Mouse (Mus musculus) kidney, postnatal 0 days (tissue): Measurements from ENCODE around the gene Gm6525. TPM values are rescaled to one million over a fixed set of nuclear protein-coding genes. Genes with fewer than 3 reads are reported as not detected.

Source experiments
- ATAC-seq: fragments of 200-750 bp; cut with Nextera tagmentation; replicated peaks from 2 replicates; pipeline ENCODE4 v1.8.0; 2017; ENCODE audit warnings: low read depth, moderate number of reproducible peaks, moderate TSS enrichment, moderate library complexity; ENCODE audit not compliant: low FRiP score
- DNase-seq: peaks from one replicate; pipeline ENCODE4 v3.0.0-alpha.2; 2016; ENCODE audit warnings: low spot score
- H3K27ac ChIP-seq: fragments of 300-500 bp; sonication (generic); 2 replicates; pipeline ENCODE4 v1.5.1; 2014; ENCODE audit warnings: mild to moderate bottlenecking
- H3K27me3 ChIP-seq: fragments of 300-500 bp; sonication (generic); 2 replicates; pipeline ENCODE4 v1.6.1; 2014; ENCODE audit warnings: low read length, mixed read lengths; ENCODE audit not compliant: insufficient read depth
- H3K36me3 ChIP-seq: fragments of 300-500 bp; sonication (generic); 2 replicates; pipeline ENCODE4 v1.6.1; 2014; ENCODE audit warnings: low read length, mixed read lengths; ENCODE audit not compliant: insufficient read depth
- H3K4me1 ChIP-seq: fragments of 300-500 bp; sonication (generic); replicated peaks from 2 replicates; pipeline ENCODE4 v1.6.1; 2014; ENCODE audit warnings: antibody characterized with exemption, low read length, mixed read lengths; ENCODE audit not compliant: insufficient read depth
- H3K4me2 ChIP-seq: fragments of 300-500 bp; sonication (generic); 2 replicates; pipeline ENCODE4 v1.6.1; 2014; ENCODE audit warnings: mild to moderate bottlenecking, low read length, moderate library complexity, mixed read lengths
- H3K4me3 ChIP-seq: fragments of 300-500 bp; sonication (generic); replicated peaks from 2 replicates; pipeline ENCODE4 v1.5.1; 2014; ENCODE audit warnings: low read depth, low read length
- H3K9ac ChIP-seq: fragments of 300-500 bp; sonication (generic); 2 replicates; pipeline ENCODE4 v1.6.1; 2014; ENCODE audit warnings: low read depth, low read length
- H3K9me3 ChIP-seq: fragments of 300-500 bp; sonication (generic); replicated peaks from 2 replicates; pipeline ENCODE4 v1.6.1; 2016; ENCODE audit warnings: low read length, inconsistent platforms, mixed read lengths
- CTCF ChIP-seq: IDR thresholded peaks from 2 replicates; pipeline ENCODE4 v1.5.1; 2016; ENCODE audit warnings: antibody characterized with exemption, low read depth, mild to moderate bottlenecking, moderate library complexity
- WGBS: fragments of 180-500 bp; shearing (Covaris S2); extraction: QIAGEN DNeasy Blood & Tissue Kit; methylation state at CpG from one replicate; pipeline ENCODE4 v1.1.7; 2014; 5-methylcytosine and 5-hydroxymethylcytosine counted together
- polyA plus RNA-seq: library from polyadenylated mRNA; unstranded; fragments of >200 nt; fragmentation: Nextera tagmentation; extraction: Ambion mirVana; gene quantifications from 2 replicates; pipeline ENCODE4 v1.2.1, GENCODE M21; 2015

Gene Gm6525
- polyA plus RNA-seq, 1 experiment from 2014 or later, result 0.66 TPM

DNA sequence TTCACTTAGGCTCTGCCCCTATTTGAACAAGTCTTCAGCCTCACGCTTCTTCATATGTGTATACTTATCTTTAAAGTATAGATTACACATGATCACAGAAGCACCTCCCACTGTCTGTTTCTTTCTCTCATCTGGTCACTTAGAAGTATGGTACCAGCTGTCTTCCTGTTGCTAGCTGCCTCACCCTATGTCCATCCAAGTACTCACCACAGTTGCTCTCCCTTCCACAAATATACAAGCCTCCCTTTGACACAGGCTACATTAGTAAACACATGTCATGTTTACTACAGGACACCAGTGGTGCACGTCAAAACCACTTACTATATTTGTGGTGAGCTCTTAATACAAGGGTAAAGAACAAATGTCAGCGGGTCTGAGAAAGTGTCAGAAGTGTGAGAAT is 42.5 kb upstream of the Gm6525 start:
- H3K36me3 ChIP-seq, result no peaks in the 10 kb centered on the region
- H3K9ac ChIP-seq, result no peak overlapping the region
- no peaks in the 10 kb centered on the region for H3K9me3 ChIP-seq
- no peak overlapping the region for H3K27ac ChIP-seq
- no peak for TF ChIP-seq CTCF
- peaks cover 10% of the 10 kb centered on the region; the same call in 1 of the 2 replicates for H3K4me1 ChIP-seq
- WGBS, result 93% methylated on average over 3 of the region's 3 CpGs
- ATAC-seq, result no peak
- H3K4me3 ChIP-seq, result no peak overlapping the region
- DNase-seq, result no peak
- H3K27me3 ChIP-seq, result no peaks in the 10 kb centered on the region
- no peak overlapping the region for H3K4me2 ChIP-seq

- TF ChIP-seq CTCF, result no peak
- no peaks in the 10 kb centered on the region for H3K27me3 ChIP-seq
- H3K36me3 ChIP-seq, result no peaks in the 10 kb centered on the region
- no peaks in the 10 kb centered on the region for H3K4me1 ChIP-seq
- no peak overlapping the region for H3K4me2 ChIP-seq
- 29% methylated on average over 9 of the region's 9 CpGs for WGBS
- H3K27ac ChIP-seq, result no peak overlapping the region
- no peaks in the 10 kb centered on the region for H3K9me3 ChIP-seq
- DNase-seq (no peak), ATAC-seq (0 out of 2 replicates have a peak, but pooled peaks have one; percentile 43)
- no peak overlapping the region for H3K4me3 ChIP-seq
- H3K9ac ChIP-seq, result no peak overlapping the region
Observed at GRCm38 (mm10) chr3:84135387-84135786, 38.5 kb upstream of the Gm6525 start.

GRCm38 (mm10) chr3:84135933-84136332 is 38.0 kb upstream of the Gm6525 start:
- Histone ChIP-seq H3K4me2 (no peak overlapping the region), H3K4me3 (no peak overlapping the region), H3K27ac (no peak overlapping the region), H3K27me3 (no peaks in the 10 kb centered on the region), H3K9me3 (no peaks in the 10 kb centered on the region), H3K36me3 (no peaks in the 10 kb centered on the region), H3K4me1 (no peaks in the 10 kb centered on the region), H3K9ac (no peak overlapping the region)
- TF ChIP-seq CTCF, result no peak
- DNase-seq, result no peak
- 60% methylated on average over 6 of the region's 6 CpGs for WGBS
- no peak for ATAC-seq

DNA sequence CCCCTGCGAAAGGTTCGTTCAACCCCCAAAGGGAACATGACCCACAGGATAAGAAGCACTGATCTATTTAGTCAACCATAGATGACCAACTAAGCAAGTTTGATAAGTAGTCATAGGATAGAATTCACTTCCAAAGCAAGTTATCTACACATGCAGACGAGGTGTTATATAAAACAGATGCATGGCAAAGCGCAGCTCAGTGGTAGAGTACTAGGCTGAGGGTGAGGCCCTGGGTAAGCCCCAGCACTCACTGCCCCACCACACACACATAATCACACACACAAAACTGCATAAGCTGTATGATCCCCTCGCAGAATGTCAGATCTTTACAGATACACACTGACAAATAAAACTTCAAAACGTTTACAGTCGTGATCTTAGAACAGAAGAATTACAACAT is 37.4 kb upstream of the Gm6525 start:
- WGBS, result 85% methylated on average over 7 of the region's 7 CpGs

GRCm38 (mm10) chr3:84140947-84141346 is 33.0 kb upstream of the Gm6525 start:
- Histone ChIP-seq H3K9ac (no peak overlapping the region), H3K36me3 (no peaks in the 10 kb centered on the region), H3K27ac (no peak overlapping the region), H3K9me3 (no peaks in the 10 kb centered on the region), H3K4me3 (no peak overlapping the region), H3K27me3 (no peaks in the 10 kb centered on the region), H3K4me2 (no peak overlapping the region), H3K4me1 (no peaks in the 10 kb centered on the region)
- WGBS, result 51% methylated on average over 7 of the region's 7 CpGs
- TF ChIP-seq CTCF, result no peak
- DNase-seq (no peak), ATAC-seq (no peak)

More for the DNA sequence above, 37.4 kb upstream of the Gm6525 start:
- DNase-seq (no peak), ATAC-seq (no peak)
- Histone ChIP-seq H3K9me3 (no peaks in the 10 kb centered on the region), H3K4me3 (no peak overlapping the region), H3K27me3 (no peaks in the 10 kb centered on the region), H3K9ac (no peak overlapping the region), H3K27ac (no peak overlapping the region), H3K4me2 (no peak overlapping the region), H3K36me3 (no peaks in the 10 kb centered on the region), H3K4me1 (no peaks in the 10 kb centered on the region)
- no peak for TF ChIP-seq CTCF

- Histone ChIP-seq H3K9me3 (0 out of 2 replicates have a peak, but pooled peaks cover 3% of the 10 kb centered on the region), H3K36me3 (no peaks in the 10 kb centered on the region), H3K4me3 (no peak overlapping the region), H3K27me3 (no peaks in the 10 kb centered on the region), H3K4me2 (no peak overlapping the region), H3K4me1 (no peaks in the 10 kb centered on the region), H3K27ac (no peak overlapping the region), H3K9ac (no peak overlapping the region)
- no peak for ATAC-seq
- TF ChIP-seq CTCF, result no peak
- no peak for DNase-seq
- 99% methylated on average over 3 of the region's 3 CpGs for WGBS
Observed at GRCm38 (mm10) chr3:84149831-84150230, 24.1 kb upstream of the Gm6525 start.

DNA sequence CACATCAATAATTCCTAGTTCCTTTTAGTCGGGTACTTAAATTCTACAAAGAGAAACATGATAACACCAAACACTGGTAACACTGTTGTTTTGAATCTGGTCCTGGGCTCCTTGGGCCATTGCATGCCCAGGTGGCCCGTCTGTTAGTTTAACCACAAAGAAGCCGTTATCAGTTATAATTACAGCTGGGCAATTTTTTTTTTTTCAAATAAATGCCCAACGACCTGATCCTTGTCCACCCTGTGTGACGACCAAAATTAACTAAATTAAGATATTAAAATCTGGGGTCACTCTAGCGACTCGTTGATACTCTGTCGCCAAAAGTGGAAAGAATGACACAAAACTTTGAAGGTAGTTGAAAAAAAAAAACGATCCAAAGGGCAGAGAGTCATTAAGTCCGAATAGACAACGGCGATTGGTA is 19.2 kb upstream of the Gm6525 start:
- Histone ChIP-seq H3K4me3 (peak overlapping the region; percentile 54; the same call in 1 of the 2 replicates), H3K27ac (no peak overlapping the region), H3K4me1 (no peaks in the 10 kb centered on the region; the same call in 1 of the 2 replicates), H3K9me3 (0 out of 2 replicates have a peak, but pooled peaks cover 3% of the 10 kb centered on the region), H3K36me3 (0 out of 2 replicates have a peak, but pooled peaks cover 1% of the 10 kb centered on the region), H3K27me3 (no peaks in the 10 kb centered on the region), H3K4me2 (peak overlapping the region; percentile 97), H3K9ac (no peak overlapping the region)
- 7% methylated on average over 12 of the region's 12 CpGs for WGBS
- DNase-seq, result peak; percentile 26
- no peak for ATAC-seq
- no peak for TF ChIP-seq CTCF
